Mouse (Mus musculus) kidney, postnatal 14 days (tissue): ENCODE results near the gene Clec16a.

Experiments used
- DNase-seq: peaks from one replicate; pipeline ENCODE4 v3.0.0; 2022; ENCODE audit warnings: mixed read lengths

The Clec16a gene

DNA sequence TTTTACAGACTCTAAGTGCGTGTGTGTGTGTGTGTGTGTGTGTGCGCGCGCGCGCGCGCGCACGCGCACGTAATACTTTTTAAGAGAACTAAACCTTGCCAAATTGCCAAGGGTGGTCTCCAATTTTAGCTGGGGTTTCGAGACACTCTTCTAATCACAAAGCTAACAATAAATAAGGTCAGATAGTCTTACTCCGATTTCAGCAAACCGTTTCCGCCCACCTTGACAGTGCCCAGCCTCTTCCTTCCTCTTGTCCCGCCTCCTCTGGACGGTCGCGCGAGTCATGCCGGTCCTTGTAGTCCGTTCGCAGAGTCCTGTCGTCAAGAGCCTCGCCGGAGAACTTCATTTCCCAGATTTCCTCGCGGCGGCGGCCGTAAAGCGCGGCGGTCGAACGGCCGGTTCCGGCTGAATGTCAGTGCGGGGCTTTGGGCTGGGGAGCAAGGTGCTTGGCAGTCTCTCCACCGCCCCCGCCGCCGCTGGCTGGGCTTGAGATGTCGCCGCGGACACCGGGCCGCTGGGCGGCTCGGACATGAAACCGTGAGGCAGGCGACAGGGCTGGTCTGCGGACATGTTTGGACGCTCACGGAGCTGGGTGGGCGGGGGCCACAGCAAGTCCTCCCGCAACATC, at the start of gene Clec16a:
Clec16a (plus strand) TSS at position 345 of the 628 bp plus-strand sequence.
- DNase-seq = peak; percentile 97

DNA sequence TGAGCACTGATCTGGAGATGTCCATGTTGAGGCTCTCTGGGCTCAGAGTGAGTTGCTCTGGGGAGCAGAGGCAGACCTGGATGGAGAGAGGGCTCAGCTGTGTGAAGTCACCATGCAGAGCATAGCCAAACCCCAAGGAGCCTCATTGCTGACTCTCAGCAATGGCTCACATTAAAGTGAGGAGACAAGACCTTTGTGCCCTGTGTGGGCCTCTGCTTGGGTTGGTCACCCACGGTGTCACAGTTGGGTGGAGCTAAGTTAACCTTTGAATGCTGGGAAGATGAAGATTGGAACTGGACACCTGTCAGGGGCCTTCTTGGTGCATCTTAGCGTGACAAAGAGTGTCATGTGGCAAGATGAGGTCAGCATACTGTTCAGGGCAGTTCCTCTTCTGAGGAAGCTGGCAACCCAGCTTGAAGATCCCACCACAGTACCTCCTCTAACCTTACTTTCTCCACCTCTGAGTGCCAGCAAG, 49.3 kb upstream of the Clec16a start:
- peak; percentile 57 for DNase-seq

- DNase-seq = peak; percentile 67
Observed at GRCm38 (mm10) chr16:10498096-10498602, 47.0 kb upstream of the Clec16a start.

- DNase-seq = no peak
Observed at GRCm38 (mm10) chr16:10499122-10499521, 46.0 kb upstream of the Clec16a start.

DNA sequence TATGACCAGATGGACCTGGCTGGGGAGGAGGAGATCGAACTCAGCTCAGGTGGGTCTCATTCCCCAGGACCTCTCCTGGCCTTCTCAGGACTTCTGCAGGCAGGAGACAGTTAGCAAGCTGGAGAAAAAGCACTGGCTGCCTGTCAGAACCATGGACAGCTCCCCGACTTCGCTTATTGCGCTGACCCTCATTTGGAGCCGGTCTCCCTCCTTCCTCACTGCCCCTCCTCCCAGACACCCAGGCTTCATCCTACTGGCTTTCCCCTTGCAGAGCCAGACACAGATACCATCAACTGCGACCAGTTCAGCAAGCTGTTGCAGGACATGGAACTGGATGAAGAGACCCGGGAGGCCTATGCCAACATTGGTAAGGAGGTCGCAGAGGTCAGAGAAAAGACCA, 43.3 kb upstream of the Clec16a start:
- peak; percentile 67 for DNase-seq

- DNase-seq = no peak
Observed at GRCm38 (mm10) chr16:10503058-10503457, 42.1 kb upstream of the Clec16a start.

- DNase-seq = no peak
Observed at GRCm38 (mm10) chr16:10507445-10507844, 37.7 kb upstream of the Clec16a start.

DNA sequence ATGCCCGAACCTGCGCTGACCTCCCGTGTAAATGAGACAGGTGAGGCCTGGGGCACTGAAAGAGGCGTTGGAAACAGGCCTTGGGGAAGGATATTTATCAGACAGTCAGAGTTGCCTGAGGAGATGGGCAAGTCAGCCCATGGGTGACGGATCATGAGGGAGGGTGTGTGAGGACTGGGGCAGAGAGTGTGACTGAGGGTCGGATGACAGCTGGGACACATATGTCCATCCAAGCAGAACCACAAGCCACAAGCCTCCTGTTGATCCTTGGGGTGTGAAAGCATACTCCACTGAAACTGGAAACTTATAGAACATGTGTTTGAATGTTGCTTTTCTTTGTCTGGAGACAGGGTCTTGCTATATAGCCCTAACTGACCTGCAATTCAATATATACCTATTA, 36.4 kb upstream of the Clec16a start:
- no peak for DNase-seq

DNA sequence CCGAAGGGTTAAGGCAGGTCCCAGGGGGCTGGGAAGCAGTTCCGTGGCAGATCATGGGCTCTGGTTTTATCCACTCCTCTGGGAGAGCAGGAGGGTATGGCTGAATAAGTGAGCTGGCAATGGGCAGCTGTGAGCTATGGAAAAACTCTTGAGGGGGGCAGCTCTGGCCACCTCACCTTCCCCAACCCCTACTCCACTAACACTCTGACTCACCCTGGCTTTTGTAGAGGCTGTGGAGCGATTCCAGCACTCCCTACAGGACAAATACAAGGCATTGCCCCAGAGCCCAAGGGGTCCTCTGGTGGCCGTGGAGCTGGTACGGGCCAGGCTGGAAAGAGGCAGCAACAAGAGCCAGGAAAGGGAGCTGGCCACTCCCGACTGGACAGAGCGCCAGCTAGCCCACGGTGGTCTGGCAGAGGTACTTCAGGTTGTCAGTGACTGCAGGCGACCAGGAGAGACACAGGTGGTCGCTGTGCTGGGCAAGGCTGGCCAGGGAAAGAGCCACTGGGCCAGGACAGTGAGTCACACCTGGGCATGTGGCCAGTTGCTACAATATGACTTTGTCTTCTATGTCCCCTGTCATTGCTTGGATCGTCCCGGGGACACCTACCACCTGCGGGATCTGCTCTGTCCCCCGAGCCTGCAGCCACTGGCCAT, 34.5 kb upstream of the Clec16a start:
- DNase-seq = no peak

- DNase-seq = no peak
Observed at GRCm38 (mm10) chr16:10511134-10511520, 34.0 kb upstream of the Clec16a start.

DNA sequence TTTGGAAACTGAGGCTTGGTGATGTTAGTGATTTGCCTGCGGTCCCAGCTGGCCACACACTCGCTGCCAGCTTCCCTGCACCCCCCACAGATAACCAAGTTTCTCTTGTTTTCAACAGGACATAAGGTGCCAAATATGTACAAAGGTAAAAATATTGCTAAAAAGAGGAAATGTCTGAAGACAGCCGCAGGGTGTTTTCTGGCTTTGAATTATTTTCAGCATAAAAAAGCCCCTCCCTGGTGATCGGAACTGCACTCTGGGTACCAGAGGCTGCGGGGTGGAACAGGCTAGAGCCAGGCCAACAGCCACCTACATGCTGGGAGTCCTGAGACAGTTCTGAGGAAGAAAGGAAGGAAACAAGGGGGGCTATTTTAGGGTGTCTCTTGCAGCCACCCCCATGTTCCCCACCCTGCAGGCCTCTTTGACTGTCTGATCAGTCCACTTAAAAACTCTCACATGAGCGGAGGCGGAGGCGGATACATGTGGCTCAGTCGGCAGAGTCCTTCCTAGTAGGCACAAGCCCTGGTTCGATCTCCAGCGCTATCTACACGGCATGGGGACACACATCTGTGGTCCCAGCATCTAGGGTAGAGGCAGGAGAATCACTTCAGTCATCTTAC, 29.1 kb upstream of the Clec16a start:
- no peak for DNase-seq

DNA sequence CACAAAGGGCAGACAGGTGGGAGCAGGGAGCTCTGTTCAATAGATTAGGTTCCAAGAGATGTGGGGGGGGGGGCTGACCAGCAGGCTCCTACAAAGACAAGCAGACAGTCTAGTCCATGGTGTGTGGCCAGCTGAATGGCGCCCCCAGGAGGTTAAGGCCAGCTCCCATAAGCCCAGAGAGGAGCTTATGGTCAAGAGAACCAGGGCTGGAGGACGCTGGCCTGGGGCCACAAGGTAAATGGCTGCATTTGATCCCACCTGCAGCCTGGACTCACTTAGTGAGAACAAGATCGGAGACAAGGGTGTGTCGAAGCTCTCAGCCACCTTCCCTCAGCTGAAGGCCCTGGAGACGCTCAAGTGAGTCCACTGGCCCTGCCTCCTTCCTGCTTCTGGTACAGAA, 27.1 kb upstream of the Clec16a start:
- no peak for DNase-seq

DNA sequence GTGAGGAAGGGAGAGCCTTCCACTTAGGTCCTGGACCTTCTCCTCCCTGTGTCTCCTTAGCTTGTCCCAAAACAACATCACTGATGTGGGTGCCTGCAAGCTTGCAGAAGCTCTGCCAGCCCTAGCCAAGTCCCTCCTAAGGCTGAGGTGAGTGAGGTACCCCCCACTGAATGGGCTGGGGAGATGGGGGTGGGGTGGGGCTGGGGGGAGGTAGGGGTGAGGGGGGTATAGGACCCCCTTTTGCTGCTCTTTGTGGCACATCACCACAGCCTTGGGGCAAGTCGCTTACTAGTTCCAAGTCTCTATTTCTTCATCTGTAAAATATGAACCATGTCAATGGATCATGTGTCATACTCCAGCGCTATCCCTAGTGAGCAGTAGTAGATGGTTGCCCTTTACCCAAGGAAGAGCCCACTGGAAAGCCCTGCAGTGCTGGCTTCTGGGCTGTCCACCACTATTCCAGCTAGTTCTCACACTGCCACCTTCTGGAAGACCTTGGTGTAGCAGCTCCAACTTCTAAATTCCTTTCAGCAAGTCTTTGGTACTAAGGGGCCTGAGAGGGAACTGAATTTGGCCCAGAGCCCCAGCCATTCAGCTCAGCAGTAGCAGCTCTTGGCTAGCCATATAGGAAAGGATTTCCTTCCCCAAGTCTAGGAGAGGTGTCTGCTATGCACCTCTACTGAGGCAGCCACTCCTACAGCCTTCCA, 24.1 kb upstream of the Clec16a start:
- peak; percentile 87 for DNase-seq

- peak; percentile 76 for DNase-seq
Observed at GRCm38 (mm10) chr16:10522811-10523210, 22.3 kb upstream of the Clec16a start.

- DNase-seq = no peak
Observed at GRCm38 (mm10) chr16:10523650-10524049, 21.5 kb upstream of the Clec16a start.

DNA sequence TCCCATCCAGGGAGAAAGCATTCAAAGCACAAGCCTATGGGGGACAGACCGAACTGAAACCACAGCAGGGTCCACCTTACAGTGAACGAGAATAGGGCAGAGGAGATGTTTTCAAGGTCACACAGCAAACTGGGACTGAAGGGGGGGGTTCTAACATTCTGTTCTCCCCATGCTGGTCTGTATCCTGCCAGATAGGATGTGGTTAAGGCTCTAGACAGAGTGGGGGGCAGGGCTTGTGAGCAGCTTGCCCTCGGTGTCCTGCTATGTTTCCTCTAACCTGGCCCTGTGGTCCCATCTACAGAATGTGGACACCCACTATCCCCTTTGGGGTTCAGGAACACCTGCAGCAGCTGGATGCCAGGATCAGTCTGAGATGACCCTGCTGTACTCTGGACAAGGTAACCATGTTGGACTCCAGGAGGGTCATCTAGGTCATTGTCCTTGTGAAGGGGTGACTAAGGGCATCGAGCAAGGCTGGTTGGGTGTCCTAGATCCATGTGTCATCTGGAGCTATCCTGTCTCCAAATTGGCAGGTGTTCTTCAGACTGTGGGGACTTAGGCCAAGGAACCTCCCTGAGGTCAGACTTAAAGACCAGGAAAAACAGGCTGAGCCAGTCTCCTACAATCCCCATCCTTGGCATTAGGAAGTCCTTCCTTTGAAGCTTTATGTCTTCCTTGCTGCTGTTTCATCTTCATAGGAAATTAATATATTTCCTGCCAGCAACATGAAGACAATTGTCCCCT, 20.1 kb upstream of the Clec16a start:
- DNase-seq = no peak

DNA sequence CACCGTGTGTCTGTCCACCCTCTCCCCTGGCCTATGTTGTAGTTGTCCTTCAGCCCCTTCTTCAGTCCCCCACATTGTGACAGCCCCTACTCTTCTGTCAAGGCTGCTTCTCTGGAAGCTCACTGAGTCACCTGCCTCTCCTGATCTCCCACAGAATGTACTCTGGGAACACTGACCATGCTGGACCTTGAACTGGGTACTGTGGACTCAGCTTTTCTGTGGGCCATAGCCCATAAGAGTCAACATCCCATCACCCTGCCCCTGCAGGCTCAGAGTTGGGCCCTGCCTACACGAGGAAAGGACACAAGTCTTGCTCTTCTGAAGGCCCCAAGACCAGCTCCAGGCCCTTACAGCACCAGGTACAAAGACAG, 19.5 kb upstream of the Clec16a start:
- DNase-seq = no peak

DNA sequence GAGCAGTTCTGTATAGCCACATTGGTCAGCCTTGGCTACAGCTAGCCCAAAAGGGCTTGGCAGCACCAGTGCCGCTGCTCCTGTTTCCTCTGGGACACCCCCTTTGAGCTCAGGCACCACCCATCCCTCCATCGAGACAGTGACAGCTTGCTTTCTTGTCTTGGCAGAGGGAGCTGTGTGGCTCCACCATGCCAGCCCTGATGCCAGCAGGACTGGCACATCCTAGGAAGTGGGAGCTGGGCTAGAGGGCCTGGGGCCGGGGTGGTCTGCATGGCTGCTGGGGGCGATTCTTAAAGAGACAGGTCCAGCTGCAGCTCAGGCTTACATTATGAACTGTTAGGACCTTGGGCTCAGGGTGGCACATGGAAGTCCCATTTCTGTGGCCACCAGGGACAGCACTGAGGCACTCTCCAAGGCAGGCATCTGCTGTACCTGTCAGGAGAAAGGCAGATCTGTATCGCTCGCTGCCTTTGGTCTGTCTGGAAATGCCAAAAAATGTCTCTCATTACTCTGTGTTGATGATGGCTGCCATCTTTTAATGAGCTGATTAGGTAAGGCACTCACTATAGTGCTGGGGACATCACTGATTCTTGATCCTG, 18.0 kb upstream of the Clec16a start:
- no peak for DNase-seq

DNA sequence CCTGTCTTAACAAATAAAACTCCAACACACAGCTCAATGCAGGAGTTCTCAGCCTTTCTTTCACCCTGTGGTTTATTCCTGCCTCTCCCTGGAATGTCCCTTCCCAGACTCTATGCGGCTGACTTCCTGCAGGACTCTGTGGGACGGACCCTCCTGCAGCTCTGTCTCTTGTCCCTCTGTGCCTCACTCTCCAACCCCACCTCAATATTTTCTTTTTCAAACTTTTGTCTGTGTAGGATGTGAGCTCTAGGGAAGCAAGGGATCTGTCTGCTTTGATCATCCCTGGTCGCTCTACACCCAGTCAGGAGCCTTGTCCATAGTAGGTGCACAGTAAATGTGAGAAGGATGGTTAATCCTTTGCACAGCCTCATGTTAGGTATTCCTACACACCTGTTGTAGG, 16.8 kb upstream of the Clec16a start:
- DNase-seq = no peak

GRCm38 (mm10) chr16:10530179-10530578, 15.0 kb upstream of the Clec16a start:
- no peak for DNase-seq

DNA sequence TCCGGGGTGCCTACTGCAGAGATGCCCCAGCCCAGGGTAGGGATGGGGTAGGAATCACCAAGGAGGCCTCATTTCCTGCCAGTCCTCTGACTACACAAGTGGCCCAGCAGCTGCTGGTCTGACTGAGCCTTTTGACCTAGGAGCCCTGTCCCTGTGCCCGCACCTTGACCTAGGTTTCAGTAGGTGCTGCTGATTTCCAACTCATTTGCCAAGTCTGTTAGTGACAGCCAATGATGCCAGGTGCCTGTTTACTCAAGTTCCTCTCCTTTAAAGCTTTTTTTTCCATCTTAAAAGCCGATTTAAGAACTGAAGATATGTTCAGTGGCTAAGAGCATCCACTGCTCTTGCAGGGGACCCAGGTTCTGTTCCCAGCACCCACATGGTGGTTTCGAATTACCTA, 11.4 kb upstream of the Clec16a start:
- no peak for DNase-seq

- no peak for DNase-seq
Observed at GRCm38 (mm10) chr16:10534567-10534966, 10.6 kb upstream of the Clec16a start.
